Mouse (Mus musculus): ENCODE results near the gene Stox1. TPM values are rescaled to one million over a fixed set of nuclear protein-coding genes. Genes with fewer than 3 reads are reported as not detected.
"Not testable (repeated sequence)": the region's sequence is repeated elsewhere in the genome, so short reads cannot be mapped to it uniquely, and the experiment has no call there.

Stox1 gene
- polyA plus RNA-seq, 1 experiment from 2014 or later, result 0.21 TPM

GRCm38 (mm10) chr10:62724936-62725335, 992 bp downstream of the Stox1 start:
- no peaks in the 10 kb centered on the region for H3K9me3 ChIP-seq (ENCODE audit: low read length)
- DNase-seq, result no peak
- TF ChIP-seq EP300 (IDR thresholded peaks at IDR 0.05; ENCODE audit: low read depth) (no peak), CTCF (IDR thresholded peaks at IDR 0.05; ENCODE audit: low read depth) (no peak)
- 0 out of 2 replicates have a peak, but pooled peaks cover 9% of the 10 kb centered on the region for H3K4me1 ChIP-seq (ENCODE audit: insufficient read depth)
- no peak overlapping the region for H3K4me2 ChIP-seq (ENCODE audit: low read depth, low read length)
- ATAC-seq, result no peak
- H3K4me3 ChIP-seq (ENCODE audit: low read depth, low read length), result no peak overlapping the region
- peaks cover 7% of the 10 kb centered on the region; the same call in 1 of the 2 replicates for H3K27me3 ChIP-seq (ENCODE audit: insufficient read depth, low read length)
- WGBS (ENCODE audit: insufficient replicate concordance), result 13% methylated on average over 7 of the region's 7 CpGs
- no peaks in the 10 kb centered on the region for H3K36me3 ChIP-seq (replicated peaks; ENCODE audit: insufficient read depth, low read length)
- no peak overlapping the region for H3K9ac ChIP-seq (replicated peaks)
- no peak overlapping the region for H3K27ac ChIP-seq (ENCODE audit: low read depth)

GRCm38 (mm10) chr10:62722701-62723100, 3.2 kb downstream of the Stox1 start:
- no peak for TF ChIP-seq CTCF (IDR thresholded peaks at IDR 0.05; ENCODE audit: low read depth)
- TF ChIP-seq EP300 (IDR thresholded peaks at IDR 0.05; ENCODE audit: low read depth), result no peak
- H3K36me3 ChIP-seq (replicated peaks; ENCODE audit: insufficient read depth, low read length), result no peaks in the 10 kb centered on the region
- H3K4me1 ChIP-seq (ENCODE audit: insufficient read depth), result 0 out of 2 replicates have a peak, but pooled peaks cover 9% of the 10 kb centered on the region
- WGBS (ENCODE audit: insufficient replicate concordance), result 37% methylated on average over 4 of the region's 4 CpGs
- ATAC-seq (no peak), DNase-seq (no peak)
- H3K4me2 ChIP-seq (ENCODE audit: low read depth, low read length), result no peak overlapping the region
- H3K4me3 ChIP-seq (ENCODE audit: low read depth, low read length), result no peak overlapping the region
- H3K9me3 ChIP-seq (ENCODE audit: low read length), result no peaks in the 10 kb centered on the region
- no peak overlapping the region for H3K9ac ChIP-seq (replicated peaks)
- H3K27me3 ChIP-seq (ENCODE audit: insufficient read depth, low read length), result peaks cover 7% of the 10 kb centered on the region; the same call in 1 of the 2 replicates
- H3K27ac ChIP-seq (ENCODE audit: low read depth), result no peak overlapping the region

- WGBS (ENCODE audit: insufficient replicate concordance), result 80% methylated on average over 7 of the region's 8 CpGs
- DNase-seq; H3K4me3 ChIP-seq (ENCODE audit: low read depth, low read length); H3K4me1 ChIP-seq (ENCODE audit: insufficient read depth); H3K27ac ChIP-seq (ENCODE audit: low read depth); H3K27me3 ChIP-seq (ENCODE audit: insufficient read depth, low read length); H3K4me2 ChIP-seq (ENCODE audit: low read depth, low read length); H3K9me3 ChIP-seq (ENCODE audit: low read length); H3K36me3 ChIP-seq (replicated peaks; ENCODE audit: insufficient read depth, low read length); ATAC-seq; H3K9ac ChIP-seq (replicated peaks): not testable (repeated sequence)
Measured at GRCm38 (mm10) chr10:62720574-62720973, 5.4 kb downstream of the Stox1 start.

- Histone ChIP-seq H3K9me3 (ENCODE audit: low read length) (no peaks in the 10 kb centered on the region), H3K27me3 (ENCODE audit: insufficient read depth, low read length) (no peaks in the 10 kb centered on the region), H3K4me1 (ENCODE audit: insufficient read depth) (no peaks in the 10 kb centered on the region), H3K9ac (replicated peaks) (no peak overlapping the region), H3K36me3 (replicated peaks; ENCODE audit: insufficient read depth, low read length) (no peaks in the 10 kb centered on the region), H3K4me3 (ENCODE audit: low read depth, low read length) (no peak overlapping the region), H3K27ac (ENCODE audit: low read depth) (no peak overlapping the region), H3K4me2 (ENCODE audit: low read depth, low read length) (no peak overlapping the region)
- ATAC-seq (no peak), DNase-seq (no peak)
- 71% methylated on average over 10 of the region's 10 CpGs for WGBS (ENCODE audit: insufficient replicate concordance)
- TF ChIP-seq EP300 (IDR thresholded peaks at IDR 0.05; ENCODE audit: low read depth) (no peak), CTCF (IDR thresholded peaks at IDR 0.05; ENCODE audit: low read depth) (no peak)
Measured at GRCm38 (mm10) chr10:62713457-62713856, 12.5 kb downstream of the Stox1 start.

GRCm38 (mm10) chr10:62703579-62703978, 22.3 kb downstream of the Stox1 start:
- no peaks in the 10 kb centered on the region for H3K4me1 ChIP-seq (ENCODE audit: insufficient read depth)
- H3K4me2 ChIP-seq (ENCODE audit: low read depth, low read length), result no peak overlapping the region
- no peak overlapping the region for H3K27ac ChIP-seq (ENCODE audit: low read depth)
- H3K9me3 ChIP-seq (ENCODE audit: low read length), result no peaks in the 10 kb centered on the region
- H3K9ac ChIP-seq (replicated peaks), result no peak overlapping the region
- DNase-seq, result no peak
- no peak for ATAC-seq
- H3K4me3 ChIP-seq (ENCODE audit: low read depth, low read length), result no peak overlapping the region
- no peaks in the 10 kb centered on the region; the same call in 1 of the 2 replicates for H3K27me3 ChIP-seq (ENCODE audit: insufficient read depth, low read length)
- TF ChIP-seq EP300 (IDR thresholded peaks at IDR 0.05; ENCODE audit: low read depth), result no peak
- no peak for TF ChIP-seq CTCF (IDR thresholded peaks at IDR 0.05; ENCODE audit: low read depth)
- H3K36me3 ChIP-seq (replicated peaks; ENCODE audit: insufficient read depth, low read length), result no peaks in the 10 kb centered on the region
- 66% methylated on average over 4 of the region's 4 CpGs for WGBS (ENCODE audit: insufficient replicate concordance)

GRCm38 (mm10) chr10:62702436-62702835, 23.5 kb downstream of the Stox1 start:
- ATAC-seq, result no peak
- TF ChIP-seq CTCF (IDR thresholded peaks at IDR 0.05; ENCODE audit: low read depth) (no peak), EP300 (IDR thresholded peaks at IDR 0.05; ENCODE audit: low read depth) (no peak)
- H3K4me1 ChIP-seq (ENCODE audit: insufficient read depth), result no peaks in the 10 kb centered on the region
- H3K9me3 ChIP-seq (ENCODE audit: low read length), result no peaks in the 10 kb centered on the region
- DNase-seq, result no peak
- 73% methylated on average over 4 of the region's 4 CpGs for WGBS (ENCODE audit: insufficient replicate concordance)
- no peak overlapping the region for H3K4me2 ChIP-seq (ENCODE audit: low read depth, low read length)
- no peak overlapping the region for H3K27ac ChIP-seq (ENCODE audit: low read depth)
- H3K4me3 ChIP-seq (ENCODE audit: low read depth, low read length), result no peak overlapping the region
- no peaks in the 10 kb centered on the region for H3K36me3 ChIP-seq (replicated peaks; ENCODE audit: insufficient read depth, low read length)
- no peak overlapping the region for H3K9ac ChIP-seq (replicated peaks)
- no peaks in the 10 kb centered on the region; the same call in 1 of the 2 replicates for H3K27me3 ChIP-seq (ENCODE audit: insufficient read depth, low read length)

- no peak for ATAC-seq
- Histone ChIP-seq H3K4me1 (ENCODE audit: insufficient read depth) (no peaks in the 10 kb centered on the region), H3K9ac (replicated peaks) (no peak overlapping the region), H3K27ac (ENCODE audit: low read depth) (no peak overlapping the region), H3K4me3 (ENCODE audit: low read depth, low read length) (no peak overlapping the region), H3K36me3 (replicated peaks; ENCODE audit: insufficient read depth, low read length) (no peaks in the 10 kb centered on the region), H3K9me3 (ENCODE audit: low read length) (no peaks in the 10 kb centered on the region), H3K27me3 (ENCODE audit: insufficient read depth, low read length) (no peaks in the 10 kb centered on the region), H3K4me2 (ENCODE audit: low read depth, low read length) (no peak overlapping the region)
- WGBS (ENCODE audit: insufficient replicate concordance), result 67% methylated on average over 8 of the region's 8 CpGs
- DNase-seq, result no peak
- TF ChIP-seq EP300 (IDR thresholded peaks at IDR 0.05; ENCODE audit: low read depth) (no peak), CTCF (IDR thresholded peaks at IDR 0.05; ENCODE audit: low read depth) (no peak)
Measured at GRCm38 (mm10) chr10:62692771-62693170, 33.2 kb downstream of the Stox1 start.
